Mouse (Mus musculus): ENCODE results near the gene Cbln4. TPM values are rescaled to one million over a fixed set of nuclear protein-coding genes. Genes with fewer than 3 reads are reported as not detected.

The Cbln4 gene
- total RNA-seq (2015; ENCODE audit: low replicate concordance) (not detected in 2 replicates), total RNA-seq (2017; ENCODE audit: low replicate concordance) (not detected in 2 replicates)

DNA sequence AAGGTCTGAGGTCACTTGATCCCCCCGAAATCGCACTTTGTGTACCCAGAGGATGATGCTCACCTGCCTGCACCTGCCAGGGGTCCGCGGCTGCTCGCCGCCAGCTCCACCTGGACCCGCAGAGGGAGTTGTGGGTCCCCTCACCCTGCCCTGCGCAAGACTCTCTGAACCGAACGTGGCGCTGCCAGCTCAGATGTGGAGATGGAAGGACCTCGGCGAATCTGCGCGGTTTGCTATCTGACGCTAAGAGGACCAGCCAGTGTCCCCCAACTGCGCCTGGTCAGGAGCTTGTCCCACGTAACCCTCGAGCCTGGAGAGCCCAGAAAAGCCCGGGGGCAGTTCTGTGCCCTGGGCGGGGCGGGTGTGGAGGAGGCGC is at the start of gene Cbln4:
Gene Cbln4 (minus strand): TSS at position 232 of the 376 bp plus-strand sequence.
- no peak for ATAC-seq (replicated peaks; ENCODE audit: low FRiP score, poor library complexity, severe bottlenecking)

GRCm38 (mm10) chr2:172078596-172078995 is 35.3 kb upstream of the Cbln4 start:
- ATAC-seq (replicated peaks; ENCODE audit: low FRiP score, poor library complexity, severe bottlenecking): no peak

- no peak for ATAC-seq (replicated peaks; ENCODE audit: low FRiP score, poor library complexity, severe bottlenecking)
Measured at GRCm38 (mm10) chr2:172076295-172076694, 33.0 kb upstream of the Cbln4 start.

- no peak for ATAC-seq (replicated peaks; ENCODE audit: low FRiP score, poor library complexity, severe bottlenecking)
Measured at GRCm38 (mm10) chr2:172062876-172063275, 19.6 kb upstream of the Cbln4 start.

GRCm38 (mm10) chr2:172059747-172060146 is 16.5 kb upstream of the Cbln4 start:
- no peak for ATAC-seq (replicated peaks; ENCODE audit: low FRiP score, poor library complexity, severe bottlenecking)

DNA sequence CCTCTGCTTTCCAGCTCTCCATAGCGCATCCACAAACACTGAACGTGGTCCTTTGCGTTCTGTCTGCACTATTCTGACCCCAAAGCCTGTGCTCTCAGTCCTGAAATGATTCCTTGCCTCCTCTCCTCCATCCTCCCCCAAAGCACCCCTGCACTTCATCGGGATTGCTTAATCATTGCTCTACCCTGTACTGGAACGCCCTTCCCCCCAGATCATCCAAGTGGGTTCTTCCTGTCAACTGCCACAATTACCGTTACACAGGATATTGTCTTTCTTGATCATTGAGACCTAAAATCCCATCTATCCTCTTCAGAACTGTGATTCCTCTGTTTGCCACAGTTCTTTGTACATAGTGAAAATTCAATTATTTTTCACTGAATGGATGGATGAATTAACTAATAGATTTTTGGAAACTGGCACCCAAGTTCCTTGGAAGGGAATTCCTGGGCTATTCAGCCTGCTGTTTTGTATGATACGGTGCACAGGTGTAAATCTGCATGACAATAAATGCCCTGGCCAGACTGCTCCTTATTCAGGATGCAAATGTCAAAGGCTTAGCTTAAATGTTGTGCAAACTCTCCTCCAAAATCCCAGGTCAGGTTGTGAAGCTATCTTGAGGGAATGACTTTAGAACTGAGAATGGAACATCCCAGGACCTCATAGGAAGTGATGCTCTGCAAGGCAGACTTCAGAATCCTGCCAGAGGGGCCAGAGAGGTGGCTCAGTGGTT is 15.8 kb upstream of the Cbln4 start:
- ATAC-seq (replicated peaks; ENCODE audit: low FRiP score, poor library complexity, severe bottlenecking): no peak

- ATAC-seq (replicated peaks; ENCODE audit: low FRiP score, poor library complexity, severe bottlenecking): no peak
Measured at GRCm38 (mm10) chr2:172046002-172046401, 2.7 kb upstream of the Cbln4 start.

- ATAC-seq (replicated peaks; ENCODE audit: low FRiP score, poor library complexity, severe bottlenecking): no peak
Measured at GRCm38 (mm10) chr2:172042607-172043234, 545 bp downstream of the Cbln4 start.

GRCm38 (mm10) chr2:172042125-172042524 is 1.1 kb downstream of the Cbln4 start:
- ATAC-seq (replicated peaks; ENCODE audit: low FRiP score, poor library complexity, severe bottlenecking): no peak

GRCm38 (mm10) chr2:172040859-172041258 is 2.4 kb downstream of the Cbln4 start:
- no peak for ATAC-seq (replicated peaks; ENCODE audit: low FRiP score, poor library complexity, severe bottlenecking)

- ATAC-seq (replicated peaks; ENCODE audit: low FRiP score, poor library complexity, severe bottlenecking): no peak
Measured at GRCm38 (mm10) chr2:172039601-172040000, 3.7 kb downstream of the Cbln4 start.

- ATAC-seq (replicated peaks; ENCODE audit: low FRiP score, poor library complexity, severe bottlenecking): no peak
Measured at GRCm38 (mm10) chr2:172034281-172034680, 9.0 kb downstream of the Cbln4 start.

DNA sequence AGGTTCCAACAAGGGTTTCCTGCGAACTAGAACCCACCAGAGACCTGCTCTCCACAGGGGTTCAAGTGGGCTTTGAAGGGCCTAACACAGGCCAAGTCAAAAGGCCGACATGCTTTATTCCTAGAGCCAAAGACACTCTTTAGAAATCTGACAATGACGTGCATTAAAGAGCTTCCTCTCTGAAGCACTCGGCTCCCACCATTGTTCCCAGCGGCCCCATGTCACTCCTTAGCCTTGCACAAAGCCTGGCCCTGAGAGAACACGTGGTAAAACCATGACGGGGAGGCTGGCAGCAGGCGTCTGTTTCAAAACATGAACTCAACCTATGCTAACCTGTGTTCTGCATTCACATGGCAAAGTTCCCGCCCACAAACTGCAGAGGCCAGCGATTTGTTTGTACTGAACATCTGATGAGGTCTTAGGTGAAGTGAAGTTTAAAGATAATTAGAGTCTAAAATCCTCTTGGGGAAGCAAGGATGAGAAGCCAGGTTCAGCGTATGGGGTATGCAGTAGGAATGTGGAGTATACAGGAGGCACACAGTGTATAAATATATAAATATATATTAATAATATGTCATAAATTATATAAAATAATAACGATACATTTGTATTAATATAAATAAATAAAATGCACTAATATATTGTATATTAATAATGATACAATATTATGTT is 17.7 kb downstream of the Cbln4 start:
- ATAC-seq (replicated peaks; ENCODE audit: low FRiP score, poor library complexity, severe bottlenecking): no peak

GRCm38 (mm10) chr2:172006726-172007125 is 36.5 kb downstream of the Cbln4 start:
- no peak for ATAC-seq (replicated peaks; ENCODE audit: low FRiP score, poor library complexity, severe bottlenecking)

- ATAC-seq (replicated peaks; ENCODE audit: low FRiP score, poor library complexity, severe bottlenecking): no peak
Measured at GRCm38 (mm10) chr2:172005970-172006369, 37.3 kb downstream of the Cbln4 start.

DNA sequence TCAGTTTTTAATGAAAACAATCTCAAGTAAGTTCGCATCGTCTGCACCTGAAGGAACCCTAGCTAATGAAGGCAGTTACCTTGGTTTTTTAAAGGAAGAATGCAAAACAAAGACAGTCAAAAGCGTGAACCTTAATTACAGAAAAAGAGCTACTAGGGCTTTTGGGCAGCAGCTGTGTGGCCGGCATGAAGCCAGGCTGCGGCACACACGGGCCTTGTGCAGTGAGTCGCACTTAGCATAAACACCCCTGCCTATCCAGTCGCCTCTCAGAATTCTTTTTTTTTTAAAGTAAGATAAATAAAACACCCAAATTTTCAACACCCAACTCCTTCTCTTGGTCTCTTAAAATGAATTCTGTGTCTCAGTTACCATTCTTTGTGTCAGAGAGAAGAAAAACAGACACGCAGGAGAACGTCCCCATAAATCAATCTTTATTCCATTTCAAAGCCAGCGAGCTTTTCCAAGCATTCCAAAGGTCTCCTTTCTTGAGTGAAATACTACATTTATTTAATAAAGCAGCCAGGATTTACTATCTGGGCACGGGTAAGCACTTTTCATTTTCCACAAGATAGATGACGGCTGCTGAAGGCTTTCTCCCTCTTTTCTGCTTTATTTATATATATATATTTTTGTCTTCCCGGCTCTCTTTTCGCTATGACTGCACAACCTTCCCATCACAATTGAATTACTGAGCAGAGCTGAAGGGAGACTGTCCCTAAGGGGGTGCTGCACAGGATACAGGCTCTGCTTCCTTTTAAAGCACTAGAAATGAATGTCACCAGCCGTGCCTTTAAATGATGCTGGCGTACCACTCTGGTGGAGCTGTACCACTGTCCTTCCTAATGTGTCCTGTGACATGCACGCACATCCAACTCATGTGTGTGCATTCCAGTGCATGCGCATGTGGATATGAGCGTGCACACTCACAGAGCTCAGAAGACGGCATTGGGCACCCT is 39.0 kb downstream of the Cbln4 start:
- no peak for ATAC-seq (replicated peaks; ENCODE audit: low FRiP score, poor library complexity, severe bottlenecking)

DNA sequence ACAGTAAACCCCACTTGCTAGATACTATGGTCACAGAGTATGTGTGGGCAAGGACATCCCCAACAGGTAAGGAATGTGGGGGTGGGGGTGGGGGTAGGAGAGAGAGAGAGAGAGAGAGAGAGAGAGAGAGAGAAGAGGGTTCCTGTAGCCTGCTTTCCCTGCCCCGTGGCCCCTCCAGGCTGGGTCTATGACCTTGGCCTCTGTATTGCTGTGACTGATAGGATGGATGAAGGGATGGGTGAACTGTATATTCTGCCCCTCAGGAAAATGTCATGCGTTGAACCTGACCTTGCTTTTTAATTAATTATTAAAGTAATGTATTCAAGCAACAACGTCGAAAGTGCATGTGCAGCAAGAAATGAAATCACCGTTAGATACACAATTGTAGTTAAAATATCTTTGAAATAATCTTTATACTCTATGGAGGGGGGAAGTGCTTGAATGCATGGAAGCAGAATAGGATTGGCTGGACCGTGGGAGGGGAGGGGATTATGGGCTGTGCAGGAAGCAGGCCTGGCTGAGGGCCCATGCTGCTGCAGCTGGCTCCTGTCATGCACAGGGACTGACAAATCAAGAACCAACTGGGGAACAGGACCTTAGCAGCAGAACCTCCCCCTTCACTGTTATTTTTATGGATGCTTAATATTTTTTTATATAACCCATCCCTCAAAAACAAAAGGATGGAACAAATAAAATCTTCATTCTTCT is 46.1 kb downstream of the Cbln4 start:
- no peak for ATAC-seq (replicated peaks; ENCODE audit: low FRiP score, poor library complexity, severe bottlenecking)

GRCm38 (mm10) chr2:171994861-171995260 is 48.4 kb downstream of the Cbln4 start:
- no peak for ATAC-seq (replicated peaks; ENCODE audit: low FRiP score, poor library complexity, severe bottlenecking)

DNA sequence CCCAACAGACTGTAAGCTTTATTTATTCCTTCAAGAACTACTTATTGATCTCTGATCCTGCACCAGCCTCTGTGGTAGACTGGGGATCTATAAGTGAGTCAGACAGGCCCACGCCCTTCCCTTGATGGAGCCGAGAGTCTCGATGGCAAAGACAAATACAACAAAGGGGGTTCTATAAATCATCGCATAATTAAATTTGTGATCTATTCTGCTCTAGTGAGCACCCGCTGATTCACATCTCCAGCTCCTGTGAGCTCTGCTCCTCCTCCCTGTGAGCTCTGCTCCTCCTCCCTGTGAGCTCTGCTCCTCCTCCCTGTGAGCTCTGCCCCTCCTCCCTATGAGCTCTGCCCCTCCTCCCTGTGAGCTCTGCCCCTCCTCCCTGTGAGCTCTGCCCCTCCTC is 49.0 kb downstream of the Cbln4 start:
- ATAC-seq (replicated peaks; ENCODE audit: low FRiP score, poor library complexity, severe bottlenecking): no peak
